Comparison of ENCODE assay signal across 30 mouse cellular contexts in the genomic region with DNA sequence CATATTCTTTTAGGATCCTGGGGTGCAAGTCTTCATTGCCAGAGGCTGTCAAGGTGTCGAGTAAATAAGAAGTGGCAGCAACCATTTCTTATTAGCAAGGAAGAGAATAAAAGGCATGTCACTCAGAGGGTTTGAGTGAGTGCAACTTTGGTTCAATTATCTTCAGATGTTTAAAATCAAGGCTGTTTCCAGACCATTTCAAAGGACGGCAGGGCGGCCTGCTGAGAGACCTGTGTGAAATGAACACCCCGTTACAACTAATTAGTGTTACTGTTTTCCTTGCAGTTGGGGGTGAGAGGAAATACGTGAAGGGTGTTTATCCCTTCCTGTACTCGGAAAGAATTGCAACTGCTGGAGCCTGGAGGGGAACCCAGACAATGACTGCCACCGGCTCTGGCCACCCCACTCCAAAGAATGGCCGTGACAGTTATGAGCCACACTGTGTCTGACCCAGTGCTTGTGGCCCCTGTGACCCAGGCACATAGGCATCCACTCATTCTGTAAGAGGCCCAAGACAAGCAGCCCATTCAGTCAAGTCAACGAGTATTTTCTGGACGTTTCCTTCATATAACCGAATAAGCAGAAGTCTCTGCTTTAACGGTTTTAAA. TPM values are rescaled to one million over a fixed set of nuclear protein-coding genes. Genes with fewer than 3 reads are reported as not detected.
DNase-seq lines count a peak whose midpoint lies in the region; ATAC-seq and TF ChIP-seq lines count a peak whose summit lies in the region.
"Had no signal": no experiment of that assay in that cellular context is flagged by ENCODE, and none has a peak within 500 bp of the region (broad histone marks: within the 10 kb centered on the region; RNA-seq: fewer than 3 reads in every experiment).

No protein-coding gene starts in this region.

- H3K9me3 ChIP-seq in forebrain, embryonic 14.5 days (replicated peaks; ENCODE audit: control insufficient read depth, low read length), result no peaks in the 10 kb centered on the region
- no peaks in the 10 kb centered on the region for H3K9me3 ChIP-seq in forebrain, postnatal 0 days (ENCODE audit: low read length)
- H3K9me3 ChIP-seq in midbrain, embryonic 12.5 days, result no peaks in the 10 kb centered on the region
- no peaks in the 10 kb centered on the region for H3K9me3 ChIP-seq in midbrain, postnatal 0 days (ENCODE audit: low read length)
- no peaks in the 10 kb centered on the region for H3K9me3 ChIP-seq in limb, embryonic 10.5 days (replicated peaks)
- H3K9me3 ChIP-seq: embryonic facial prominence, embryonic 15.5 days; forebrain, embryonic 13.5 days; heart, embryonic 10.5 days; heart, embryonic 15.5 days; hindbrain, embryonic 12.5 days; limb, embryonic 15.5 days; liver, embryonic 13.5 days; neural tube, embryonic 15.5 days had no signal

- H3K27ac ChIP-seq in forebrain, embryonic 14.5 days (ENCODE audit: low read depth, low read length), result no peak overlapping the region
- no peak overlapping the region for H3K27ac ChIP-seq in forebrain, postnatal 0 days (ENCODE audit: low read depth, low read length)
- no peak overlapping the region for H3K27ac ChIP-seq in midbrain, embryonic 12.5 days (replicated peaks)
- no peak overlapping the region for H3K27ac ChIP-seq in midbrain, postnatal 0 days (ENCODE audit: low read depth, low read length)
- no peak overlapping the region for H3K27ac ChIP-seq in limb, embryonic 10.5 days
- H3K27ac ChIP-seq: embryonic facial prominence, embryonic 15.5 days; forebrain, embryonic 13.5 days; heart, embryonic 10.5 days; heart, embryonic 15.5 days; hindbrain, embryonic 12.5 days; left cerebral cortex, adult 2 months; limb, embryonic 15.5 days; liver, embryonic 13.5 days; neural tube, embryonic 15.5 days had no signal

- intact Hi-C loops in left cerebral cortex, postnatal 36 days (cut with DNase I), result no loop called here

- no peak overlapping the region for H3K9ac ChIP-seq in forebrain, embryonic 14.5 days (ENCODE audit: low read length)
- H3K9ac ChIP-seq in forebrain, postnatal 0 days, result no peak overlapping the region
- no peak overlapping the region for H3K9ac ChIP-seq in midbrain, embryonic 12.5 days (replicated peaks)
- H3K9ac ChIP-seq in midbrain, postnatal 0 days (replicated peaks; ENCODE audit: low read length, poor library complexity, severe bottlenecking), result no peak overlapping the region
- H3K9ac ChIP-seq: embryonic facial prominence, embryonic 15.5 days; forebrain, embryonic 13.5 days; heart, embryonic 15.5 days; hindbrain, embryonic 12.5 days; limb, embryonic 15.5 days; liver, embryonic 13.5 days; neural tube, embryonic 15.5 days had no signal

- no peak overlapping the region for H3K4me3 ChIP-seq in forebrain, embryonic 14.5 days (ENCODE audit: low read depth, low read length)
- H3K4me3 ChIP-seq in forebrain, postnatal 0 days (ENCODE audit: low read depth, low read length), result no peak overlapping the region
- H3K4me3 ChIP-seq in midbrain, embryonic 12.5 days, result no peak overlapping the region
- H3K4me3 ChIP-seq in midbrain, postnatal 0 days (ENCODE audit: low read depth, low read length), result no peak overlapping the region
- H3K4me3 ChIP-seq in limb, embryonic 10.5 days, result no peak overlapping the region
- H3K4me3 ChIP-seq: embryonic facial prominence, embryonic 15.5 days; forebrain, embryonic 13.5 days; heart, embryonic 10.5 days; heart, embryonic 15.5 days; hindbrain, embryonic 12.5 days; left cerebral cortex, adult 2 months; limb, embryonic 15.5 days; liver, embryonic 13.5 days; megakaryocyte, embryonic 14.5 days; neural tube, embryonic 15.5 days had no signal

- WGBS in forebrain, embryonic 14.5 days, result 20% methylated on average over 12 of the region's 12 CpGs
- 25% methylated on average over 12 of the region's 12 CpGs for WGBS in forebrain, postnatal 0 days
- WGBS in midbrain, embryonic 12.5 days, result 54% methylated on average over 12 of the region's 12 CpGs
- WGBS in midbrain, postnatal 0 days, result 33% methylated on average over 12 of the region's 12 CpGs
- 30% methylated on average over 12 of the region's 12 CpGs for WGBS in limb, embryonic 10.5 days

- no peak overlapping the region for H3K4me2 ChIP-seq in forebrain, embryonic 14.5 days (ENCODE audit: low read length)
- no peak overlapping the region for H3K4me2 ChIP-seq in forebrain, postnatal 0 days (ENCODE audit: low read depth)
- H3K4me2 ChIP-seq in midbrain, embryonic 12.5 days (replicated peaks), result no peak overlapping the region
- H3K4me2 ChIP-seq in midbrain, postnatal 0 days (ENCODE audit: low read depth, low read length, poor library complexity, severe bottlenecking), result no peak overlapping the region
- H3K4me2 ChIP-seq: embryonic facial prominence, embryonic 15.5 days; forebrain, embryonic 13.5 days; heart, embryonic 15.5 days; hindbrain, embryonic 12.5 days; limb, embryonic 15.5 days; liver, embryonic 13.5 days; neural tube, embryonic 15.5 days had no signal

- peak; percentile 48; the same call in 1 of the 2 replicates for ATAC-seq in forebrain, embryonic 14.5 days
- ATAC-seq in forebrain, postnatal 0 days, result no peak
- 0 out of 2 replicates have a peak, but pooled peaks have one; percentile 34 for ATAC-seq in midbrain, embryonic 12.5 days (ENCODE audit: low FRiP score, low read depth)
- no peak for ATAC-seq in midbrain, postnatal 0 days (ENCODE audit: low FRiP score)
- ATAC-seq: forebrain, embryonic 13.5 days; intestine, postnatal 0 days; lung, postnatal 0 days had no signal

- H3K36me3 ChIP-seq in forebrain, embryonic 14.5 days (ENCODE audit: control insufficient read depth, insufficient read depth, low read length), result no peaks in the 10 kb centered on the region
- H3K36me3 ChIP-seq in forebrain, postnatal 0 days (ENCODE audit: insufficient read depth), result no peaks in the 10 kb centered on the region
- no peaks in the 10 kb centered on the region for H3K36me3 ChIP-seq in midbrain, embryonic 12.5 days
- H3K36me3 ChIP-seq in midbrain, postnatal 0 days (ENCODE audit: insufficient read depth, low read length), result no peaks in the 10 kb centered on the region
- H3K36me3 ChIP-seq in limb, embryonic 10.5 days, result peaks cover 86% of the 10 kb centered on the region
- H3K36me3 ChIP-seq: embryonic facial prominence, embryonic 15.5 days; heart, embryonic 10.5 days; heart, embryonic 15.5 days; hindbrain, embryonic 12.5 days; liver, embryonic 13.5 days; neural tube, embryonic 15.5 days had no signal

- H3K27me3 ChIP-seq in forebrain, embryonic 14.5 days (replicated peaks; ENCODE audit: control insufficient read depth, insufficient read depth, low read length), result 0 out of 2 replicates have a peak, but pooled peaks cover 3% of the 10 kb centered on the region
- H3K27me3 ChIP-seq in forebrain, postnatal 0 days (ENCODE audit: insufficient read depth, low read length), result peaks cover 7% of the 10 kb centered on the region
- peaks cover 23% of the 10 kb centered on the region for H3K27me3 ChIP-seq in midbrain, embryonic 12.5 days
- no peaks in the 10 kb centered on the region for H3K27me3 ChIP-seq in midbrain, postnatal 0 days (ENCODE audit: insufficient read depth, low read length)
- no peaks in the 10 kb centered on the region for H3K27me3 ChIP-seq in limb, embryonic 10.5 days (ENCODE audit: low read depth, poor library complexity, severe bottlenecking)
- H3K27me3 ChIP-seq: embryonic facial prominence, embryonic 15.5 days; hindbrain, embryonic 12.5 days; limb, embryonic 15.5 days; liver, embryonic 13.5 days; neural tube, embryonic 15.5 days had no signal

- no peak for TF ChIP-seq CTCF in forebrain, postnatal 0 days (IDR thresholded peaks at IDR 0.05; ENCODE audit: low read depth)
- no peak for TF ChIP-seq CTCF in midbrain, postnatal 0 days (IDR thresholded peaks at IDR 0.05)

- H3K4me1 ChIP-seq in forebrain, embryonic 14.5 days (ENCODE audit: control insufficient read depth, insufficient read depth, low read length), result no peaks in the 10 kb centered on the region
- no peaks in the 10 kb centered on the region for H3K4me1 ChIP-seq in forebrain, postnatal 0 days (ENCODE audit: insufficient read depth)
- no peaks in the 10 kb centered on the region for H3K4me1 ChIP-seq in midbrain, embryonic 12.5 days
- H3K4me1 ChIP-seq in midbrain, postnatal 0 days (ENCODE audit: insufficient read depth, low read length), result no peaks in the 10 kb centered on the region
- H3K4me1 ChIP-seq in limb, embryonic 10.5 days, result peaks cover 49% of the 10 kb centered on the region
- H3K4me1 ChIP-seq: embryonic facial prominence, embryonic 15.5 days; heart, embryonic 10.5 days; heart, embryonic 15.5 days; hindbrain, embryonic 12.5 days; liver, embryonic 13.5 days; megakaryocyte, embryonic 14.5 days; neural tube, embryonic 15.5 days had no signal

- DNase-seq in forebrain, embryonic 14.5 days (ENCODE audit: low spot score), result peak; percentile 25
- DNase-seq in forebrain, postnatal 0 days, result no peak
- no peak for DNase-seq in midbrain, postnatal 0 days (ENCODE audit: low spot score)
- DNase-seq in limb, embryonic 10.5 days (ENCODE audit: low spot score), result peak; percentile 54
- DNase-seq in left cerebral cortex, postnatal 36 days (ENCODE audit: low spot score in 2 of 2), result no peak
- DNase-seq in adrenal gland, postnatal 14 days, result no peak
- DNase-seq: adrenal gland, postnatal 25 days; cerebellum, adult 18-20 months; cerebellum, postnatal 14 days; gastrocnemius, postnatal 10 days; kidney, postnatal 14 days; liver, embryonic 13.5 days; lung, adult 18-20 months; lung, postnatal 4 days; retina, postnatal 1 day; right cerebral cortex, postnatal 14 days had no signal

RNA-seq across cellular contexts. Expression of a gene that starts 37.9 kb away (rescaled TPM):
- polyA plus RNA-seq in forebrain, embryonic 14.5 days (2014; fragmentation: Nextera tagmentation; extraction: Ambion mirVana), result 0.24 and 0.59 TPM in 2 replicates
- 4.6 and 5.6 TPM in 2 replicates for total RNA-seq in forebrain, postnatal 0 days (2014; rRNA removed)
- polyA plus RNA-seq in forebrain, postnatal 0 days (2015; fragmentation: Nextera tagmentation; extraction: Ambion mirVana), result 0.50 and 0.67 TPM in 2 replicates
- polyA plus RNA-seq in midbrain, embryonic 12.5 days (2016; fragmentation: Nextera tagmentation; extraction: Ambion mirVana), result 2.5 and 2.7 TPM in 2 replicates
- total RNA-seq in midbrain, postnatal 0 days (2014; rRNA removed), result 1.3 and 13.1 TPM in 2 replicates
- 0.59 and 0.91 TPM in 2 replicates for polyA plus RNA-seq in midbrain, postnatal 0 days (2015; fragmentation: Nextera tagmentation; extraction: Ambion mirVana)
- 25.8 and 41.2 TPM in 2 replicates for polyA plus RNA-seq in limb, embryonic 10.5 days (2016; fragmentation: Nextera tagmentation; extraction: Ambion mirVana)
- total RNA-seq in left cerebral cortex, postnatal 36 days (2021), result 1 to 10 TPM in 1 of 2 experiments, under 1 TPM in 1; 0.84 to 1.1 TPM
- total RNA-seq in adrenal gland, postnatal 14 days (2021), result 0.19 and 0.44 TPM in 2 replicates
- polyA plus RNA-seq: intestine, postnatal 0 days; kidney, embryonic 14.5 days; small intestine, adult 2 months had no signal

Comparison
In these comparisons a context has a peak if more than half of its experiments do, and no peak if none do; other contexts are left out.
1. ATAC-seq: peak in forebrain, embryonic 14.5 days (single experiment) and midbrain, embryonic 12.5 days (single experiment); none in forebrain, postnatal 0 days (single experiment) and midbrain, postnatal 0 days (single experiment).
2. DNase-seq: peak in forebrain, embryonic 14.5 days (single experiment) and limb, embryonic 10.5 days (single experiment); none in forebrain, postnatal 0 days (single experiment), midbrain, postnatal 0 days (single experiment), left cerebral cortex, postnatal 36 days (0 of 2) and adrenal gland, postnatal 14 days (single experiment).